Mouse (Mus musculus) kidney, adult 18-20 months (tissue): ENCODE results near the gene Cers6.

Source experiments
- DNase-seq: peaks from one replicate; pipeline ENCODE4 v3.0.0; 2021

The Cers6 gene

DNA sequence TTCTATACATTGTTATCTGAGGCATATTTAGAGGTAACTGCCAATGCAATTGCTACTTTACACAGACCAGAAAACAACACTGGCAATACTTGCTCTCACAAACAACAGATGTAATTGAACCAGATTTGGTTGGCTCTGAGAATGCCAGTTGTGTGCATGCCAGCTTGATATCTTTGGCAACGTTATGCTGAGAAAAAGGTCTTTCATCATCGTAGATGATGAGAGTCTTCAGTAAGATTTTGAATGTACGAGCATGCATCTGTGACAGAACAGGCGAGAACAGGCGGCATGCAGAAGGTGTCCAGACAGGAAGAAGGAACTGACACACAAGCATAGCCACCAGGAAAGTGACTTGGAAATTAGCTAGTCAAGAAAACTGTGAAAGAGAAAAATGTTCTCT, 110.6 kb downstream of the Cers6 start:
- no peak for DNase-seq

DNA sequence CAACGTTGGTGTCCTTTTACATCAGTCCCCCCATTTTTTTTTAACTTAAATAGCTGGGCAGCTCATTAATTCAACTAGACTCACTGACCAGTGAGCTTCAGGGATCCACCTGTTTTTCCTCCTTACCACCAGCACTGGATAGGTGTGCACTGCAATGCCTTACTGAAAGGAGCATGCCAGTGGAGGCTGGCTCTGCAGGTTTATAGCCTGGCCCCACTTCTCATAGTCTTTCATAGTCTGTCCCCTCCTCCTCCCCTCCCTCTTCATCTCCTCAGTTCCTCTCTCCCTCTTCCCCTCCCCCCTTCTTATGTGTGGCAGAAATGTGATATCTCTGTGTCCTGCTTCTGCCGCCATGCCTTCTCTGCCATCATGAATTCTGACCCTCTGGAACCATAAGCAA, 112.5 kb downstream of the Cers6 start:
- no peak for DNase-seq

DNA sequence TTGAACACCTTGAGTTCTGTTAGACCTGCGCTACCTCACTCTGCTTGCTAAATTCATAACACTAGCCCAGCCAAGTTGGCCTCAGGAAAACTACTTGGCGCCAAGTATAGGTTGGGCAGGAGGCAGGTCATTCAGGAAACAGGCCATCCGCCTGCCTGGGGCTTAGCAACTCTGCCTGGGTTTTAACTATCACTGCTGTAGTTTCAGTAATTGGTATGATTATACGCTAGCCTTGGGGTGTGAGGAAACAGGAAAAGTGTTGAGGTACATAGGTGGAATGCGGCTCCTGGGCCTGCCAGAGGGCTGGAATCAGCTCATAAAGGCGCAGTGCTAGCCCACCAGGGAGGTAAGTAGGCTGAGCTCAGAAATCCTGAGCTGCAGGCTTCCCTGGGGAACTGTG, 114.0 kb downstream of the Cers6 start:
- no peak for DNase-seq

DNA sequence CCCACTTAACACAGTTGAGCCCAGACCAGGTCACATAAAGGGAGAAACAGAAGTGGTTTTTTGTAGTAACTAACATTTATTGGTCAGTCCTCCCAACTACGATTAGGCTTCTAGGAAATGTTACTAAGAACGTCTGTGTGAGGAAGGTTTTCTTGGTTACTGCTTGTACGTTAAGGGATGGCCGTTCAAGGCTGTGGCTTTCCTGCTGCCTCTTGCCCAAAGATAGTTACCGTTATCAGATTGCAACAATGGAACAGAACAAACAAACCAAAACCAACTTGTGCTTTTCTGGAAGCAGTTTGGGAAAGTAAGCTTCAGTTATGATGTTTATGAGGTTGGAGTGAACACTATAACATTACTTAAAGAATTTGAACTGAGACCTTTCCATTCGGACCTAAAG, 114.5 kb downstream of the Cers6 start:
- DNase-seq, result no peak

DNA sequence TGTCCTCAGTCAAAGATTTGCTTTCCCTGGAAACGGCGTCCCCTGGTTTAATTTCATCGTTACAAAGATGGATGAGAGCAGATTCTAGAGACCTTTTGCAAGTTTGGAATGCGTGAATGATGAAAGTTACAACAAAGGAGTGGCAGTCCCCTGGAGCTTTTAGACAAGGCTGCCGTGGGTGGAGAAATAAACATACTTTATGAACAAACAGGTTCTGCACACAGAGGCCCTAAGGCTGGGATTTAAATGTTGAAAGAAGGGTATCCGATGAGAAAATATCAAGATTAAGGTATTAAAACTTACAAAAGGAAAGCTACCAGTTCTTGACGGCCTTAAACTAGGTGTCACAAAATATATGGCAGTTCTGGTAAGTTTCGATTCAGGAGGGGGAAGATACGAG, 117.0 kb downstream of the Cers6 start:
- DNase-seq, result no peak

DNA sequence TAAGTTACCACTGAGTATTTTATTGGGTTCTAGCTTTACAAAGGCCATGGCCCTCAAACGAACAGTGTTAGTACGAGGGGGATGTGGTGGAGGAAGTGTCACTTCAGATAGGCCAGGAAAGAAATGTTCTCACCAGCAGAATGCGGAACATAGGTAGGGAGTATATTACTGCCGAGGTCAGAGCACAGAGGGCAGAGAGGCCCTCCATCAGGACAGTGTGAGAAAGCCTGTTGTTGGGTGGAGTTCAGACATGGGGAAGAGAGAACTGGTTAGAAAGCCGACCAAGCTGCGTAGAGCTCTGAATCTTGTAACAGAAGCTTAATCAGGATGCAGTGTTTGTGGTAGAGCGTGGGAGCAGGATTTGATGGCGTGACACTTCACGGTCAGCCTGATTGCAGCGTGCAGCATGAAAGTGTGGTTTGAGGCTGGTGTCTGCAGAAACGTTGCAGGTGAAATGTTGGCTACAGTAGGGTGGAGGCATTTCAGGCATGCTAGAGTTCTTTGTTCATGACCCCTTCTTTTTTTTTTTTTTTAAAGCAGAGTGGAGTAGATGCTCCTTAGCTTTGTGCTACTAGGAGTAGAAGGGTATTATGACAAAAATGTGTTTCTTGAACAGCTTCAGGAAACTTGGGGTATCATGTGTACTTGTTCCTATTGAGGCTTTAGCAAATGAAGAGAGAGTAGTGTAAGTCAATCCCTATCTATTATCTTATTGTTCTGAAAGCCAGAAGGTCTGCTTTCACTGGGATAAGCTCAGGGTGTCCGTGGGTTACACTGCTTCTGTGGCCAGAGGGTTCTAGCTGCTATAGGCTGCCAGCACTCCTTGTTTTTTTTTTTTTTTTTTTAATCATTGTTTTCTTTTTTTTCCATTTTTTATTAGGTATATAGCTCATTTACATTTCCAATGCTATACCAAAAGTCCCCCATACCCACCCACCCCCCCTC, 117.7 kb downstream of the Cers6 start:
- DNase-seq, result no peak

DNA sequence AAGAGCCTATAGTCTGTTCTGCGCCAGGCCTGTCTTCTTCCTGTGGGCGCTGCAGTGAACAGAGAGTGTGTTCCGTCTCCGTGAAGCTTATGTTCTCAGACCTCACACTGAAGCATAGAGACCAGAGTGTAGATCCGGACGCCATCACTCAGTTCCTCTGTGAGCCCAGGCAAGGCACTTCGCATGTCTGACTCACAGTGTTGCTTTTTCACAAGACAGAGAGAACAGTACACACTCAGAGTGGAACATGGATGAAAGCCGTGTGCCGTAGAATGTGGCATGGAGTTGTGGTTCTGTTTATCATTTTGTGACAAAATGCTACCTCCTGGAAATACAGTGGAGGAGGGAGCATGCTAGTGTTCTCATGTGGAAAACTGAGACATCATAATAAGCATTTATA, 120.1 kb downstream of the Cers6 start:
- no peak for DNase-seq

DNA sequence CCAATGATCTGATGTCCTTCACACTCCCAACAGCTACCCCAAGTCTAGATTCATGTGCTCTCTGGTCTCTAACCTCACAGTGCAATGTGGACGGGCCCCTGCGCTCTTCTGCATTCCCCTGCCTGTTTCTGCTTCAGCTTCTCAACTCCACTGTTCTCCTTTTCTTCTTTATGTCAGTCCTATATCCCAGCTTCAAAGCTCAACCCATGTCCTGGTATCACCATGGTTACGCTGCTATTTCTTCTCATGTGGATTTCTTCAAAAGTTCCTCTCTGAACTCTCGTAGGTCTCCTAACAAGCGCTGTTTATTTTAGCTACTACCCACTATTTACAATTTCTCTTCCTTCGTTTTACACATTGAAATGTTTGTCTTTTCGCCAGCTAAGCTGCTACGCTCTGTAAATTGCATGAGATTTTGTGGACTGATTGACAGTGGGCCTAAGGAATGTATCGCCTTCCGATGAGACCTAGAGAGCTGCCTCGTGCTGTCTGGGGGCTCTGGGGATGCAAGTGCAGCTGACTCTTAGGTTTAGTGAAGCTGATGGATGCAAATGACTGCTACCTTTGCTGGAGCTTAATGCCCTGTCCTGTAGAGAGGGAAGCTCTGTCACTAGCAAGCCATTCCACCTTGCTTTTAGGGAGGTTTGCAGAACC, 120.6 kb downstream of the Cers6 start:
- no peak for DNase-seq

DNA sequence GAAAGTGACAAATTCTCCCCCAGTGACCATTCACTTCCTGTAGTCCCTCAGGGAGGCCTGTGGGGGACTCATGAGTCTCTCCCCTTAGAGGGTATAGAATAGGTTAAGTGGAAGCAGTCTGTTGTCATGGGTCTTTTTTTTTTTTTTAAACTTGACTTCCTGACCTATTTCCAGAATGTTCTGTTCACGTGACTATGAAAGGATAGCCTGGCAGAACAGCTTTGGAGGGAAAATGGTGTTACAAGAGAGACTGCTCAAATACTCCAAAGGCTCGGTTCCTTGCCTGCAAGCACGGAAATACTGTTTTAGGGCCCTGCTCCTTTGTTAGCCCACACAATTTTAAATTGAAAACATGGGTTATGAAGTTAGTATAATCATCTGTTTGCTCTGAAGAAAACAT, 121.7 kb downstream of the Cers6 start:
- no peak for DNase-seq

DNA sequence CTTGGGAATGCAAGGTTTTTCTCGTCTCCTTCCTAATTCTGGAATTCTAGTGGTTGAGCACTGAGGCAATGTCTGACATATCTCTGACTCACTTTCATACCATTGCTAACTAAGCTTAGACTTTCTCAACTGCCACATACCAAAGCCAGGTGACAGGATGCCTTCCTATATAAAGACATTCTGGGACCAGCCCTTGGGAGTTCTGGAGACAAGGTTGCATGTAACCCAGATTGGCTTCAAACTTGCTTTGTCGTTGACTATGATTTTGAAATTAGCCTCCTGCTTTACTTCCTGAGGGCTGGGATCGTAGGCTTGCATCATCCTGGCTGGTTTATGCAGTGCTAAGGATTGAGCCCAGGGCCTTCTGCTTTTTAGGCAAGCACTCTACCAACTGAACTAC, 122.2 kb downstream of the Cers6 start:
- no peak for DNase-seq

DNA sequence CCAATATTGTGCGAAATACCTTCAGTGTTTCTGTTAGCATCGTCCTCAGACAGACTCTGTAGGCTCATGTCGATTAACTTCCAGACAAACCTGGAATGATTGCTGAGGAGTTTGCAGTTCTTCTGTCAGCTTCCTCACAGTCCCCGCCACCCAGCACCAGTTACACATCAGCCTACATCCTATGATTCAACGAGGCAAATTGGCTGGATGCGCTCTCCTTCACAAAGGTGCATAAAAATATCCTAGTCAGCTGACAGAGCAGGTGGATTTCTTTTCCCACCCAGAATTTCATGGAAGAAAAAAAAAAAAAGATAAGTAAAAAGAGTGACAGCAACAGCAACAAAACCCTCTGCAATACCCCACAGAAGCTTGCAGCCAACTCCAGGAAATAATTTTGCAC, 127.9 kb downstream of the Cers6 start:
- no peak for DNase-seq

DNA sequence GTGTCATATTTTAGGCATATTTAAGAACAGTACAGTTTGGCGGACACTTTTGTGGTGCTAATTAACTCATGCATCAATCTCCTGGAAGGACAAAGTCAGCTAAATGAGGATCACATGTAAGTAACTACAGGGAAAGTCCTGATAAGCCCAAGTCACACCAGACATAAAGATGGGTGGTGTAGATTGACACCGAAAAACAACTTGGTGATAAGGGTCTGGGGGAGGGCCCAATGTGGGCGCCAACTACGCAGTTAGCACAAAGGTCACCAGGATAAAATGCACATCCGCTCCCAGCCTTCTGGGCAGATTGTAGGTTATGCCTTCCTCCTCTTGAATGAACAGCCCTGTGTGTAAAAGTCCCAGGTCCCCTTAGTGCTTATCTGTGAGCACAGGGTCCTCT, 131.4 kb downstream of the Cers6 start:
- DNase-seq, result no peak

DNA sequence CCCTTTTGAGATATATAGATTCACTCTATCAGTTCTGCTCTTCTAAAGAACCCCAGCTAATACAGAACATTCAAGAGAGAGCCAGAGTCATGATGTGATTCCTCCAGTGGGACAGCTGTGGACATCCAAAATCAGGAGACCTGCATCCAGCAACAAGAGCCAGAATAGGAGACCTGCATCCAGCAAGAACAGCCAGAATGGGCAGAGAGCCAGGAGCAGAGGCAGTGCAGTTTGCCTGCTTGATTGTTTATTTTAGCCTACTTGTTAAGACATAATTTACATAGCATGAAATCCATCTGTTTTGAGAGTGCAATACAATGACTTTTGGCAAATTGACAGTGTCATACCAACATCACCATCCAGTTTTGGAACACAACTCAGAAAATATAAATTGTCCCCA, 133.2 kb downstream of the Cers6 start:
- DNase-seq, result no peak

DNA sequence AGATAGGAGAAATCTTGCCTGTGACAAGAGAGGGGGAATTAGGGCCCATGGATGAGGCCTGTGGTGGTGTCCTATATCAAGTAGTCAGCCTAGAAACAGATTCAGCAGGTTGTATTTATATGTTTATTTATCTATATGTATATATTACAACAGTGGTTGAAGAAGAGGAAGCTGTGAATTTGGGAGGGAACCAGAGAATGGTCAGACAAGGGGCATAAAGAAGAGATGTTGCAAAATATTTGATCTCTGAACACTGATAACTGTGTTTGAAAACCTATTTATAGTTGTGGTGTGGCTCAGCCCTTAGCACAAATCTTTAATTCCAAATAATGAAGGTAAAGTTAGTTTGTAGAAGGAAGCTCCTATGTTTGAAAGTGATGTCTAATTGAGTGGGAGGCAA, 134.5 kb downstream of the Cers6 start:
- DNase-seq, result no peak

DNA sequence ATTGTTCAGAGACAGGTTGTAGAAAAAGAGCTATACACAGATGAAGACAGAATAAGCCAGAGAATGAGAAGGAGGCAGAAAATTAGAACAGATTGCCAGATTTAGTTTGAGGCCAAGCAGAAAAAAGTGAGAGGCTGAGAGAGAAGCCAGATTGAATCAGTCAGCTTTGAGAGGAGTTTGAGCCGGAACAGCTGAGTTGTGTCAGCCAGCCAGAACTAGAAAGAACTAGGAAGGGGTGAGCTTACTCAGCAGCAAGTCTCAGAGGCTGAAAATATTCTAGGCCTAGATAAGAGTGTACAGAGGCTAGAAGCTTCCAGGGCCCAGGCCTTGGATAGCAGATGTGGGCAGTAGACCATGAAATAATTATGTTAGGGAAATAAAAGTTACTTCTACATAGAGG, 135.0 kb downstream of the Cers6 start:
- no peak for DNase-seq

DNA sequence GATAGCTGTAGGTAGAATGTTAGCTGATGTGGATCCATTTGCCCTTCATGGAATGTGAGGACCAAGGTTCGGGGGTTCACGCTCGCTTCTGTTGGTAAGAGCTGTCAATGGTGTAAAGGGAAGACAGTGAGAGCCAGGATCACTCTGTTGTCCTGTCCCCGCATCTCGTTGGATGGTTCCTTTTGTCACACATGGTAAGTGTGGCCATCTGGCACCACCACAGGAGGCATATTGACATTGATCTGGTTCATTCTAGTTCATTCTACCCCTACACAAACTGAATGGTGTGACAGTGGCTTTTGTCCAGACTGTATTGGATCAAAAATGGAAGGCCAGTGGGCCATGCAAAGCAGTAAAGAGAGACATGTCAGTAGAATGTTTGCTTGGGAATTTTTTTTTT, 142.8 kb downstream of the Cers6 start:
- no peak for DNase-seq

DNA sequence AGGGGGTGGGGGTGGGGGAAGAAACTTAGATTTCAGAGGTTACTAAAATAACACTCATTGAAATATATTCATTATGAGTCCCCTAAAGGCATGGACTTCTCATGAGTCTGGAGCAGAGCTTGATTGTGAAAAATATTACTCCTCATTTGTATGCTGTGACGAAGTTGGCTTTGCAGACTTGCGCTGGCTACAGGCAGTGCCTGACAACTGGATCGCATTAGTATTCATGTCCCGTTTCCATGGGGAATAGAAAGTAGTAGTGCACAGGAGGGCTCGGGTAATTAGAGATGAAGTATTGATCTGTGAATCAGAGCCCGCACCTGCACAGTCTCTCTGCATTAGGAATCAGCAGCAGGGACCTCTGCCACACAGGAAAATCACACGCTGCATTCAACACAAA, 150.2 kb downstream of the Cers6 start:
- no peak for DNase-seq

DNA sequence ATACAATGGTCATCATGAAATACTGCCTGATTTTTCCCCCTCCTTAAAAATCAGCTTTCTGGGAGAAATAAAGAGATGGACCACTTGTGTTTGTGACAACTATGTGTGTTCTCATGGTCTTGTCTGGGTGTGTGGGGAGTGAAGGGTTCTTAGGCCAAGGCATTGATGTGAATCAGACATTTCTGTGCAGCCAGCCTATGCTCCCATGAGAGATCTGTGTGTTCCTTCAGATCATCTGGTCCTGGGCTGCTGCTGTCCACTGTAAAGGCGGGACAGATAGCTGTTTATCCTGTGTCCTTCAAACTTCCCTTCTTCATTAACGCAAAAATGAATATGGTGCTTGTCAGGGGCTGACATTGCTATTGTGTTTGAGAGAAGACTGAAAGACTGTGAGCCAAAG, 150.6 kb downstream of the Cers6 start:
- DNase-seq, result no peak

DNA sequence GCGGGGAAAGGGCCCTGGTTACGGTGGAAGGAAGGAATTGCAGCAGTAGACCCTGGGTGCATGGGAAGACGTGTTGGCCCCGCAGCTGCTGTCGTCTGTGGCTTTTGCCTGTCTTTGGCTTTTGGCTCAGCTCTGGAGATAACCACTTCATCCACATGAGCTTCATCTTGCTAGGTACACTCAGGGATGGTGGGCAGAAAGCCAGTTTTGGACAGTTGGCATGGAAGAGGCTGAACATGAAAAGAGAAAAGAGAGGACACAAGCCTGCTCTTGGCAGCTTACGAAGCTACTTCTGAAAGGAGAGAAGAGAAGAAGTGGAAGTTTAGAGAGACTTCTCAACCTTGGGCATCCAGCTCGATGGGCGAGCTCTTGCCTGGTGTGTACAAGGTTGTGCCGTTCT, 153.0 kb downstream of the Cers6 start:
- no peak for DNase-seq

DNA sequence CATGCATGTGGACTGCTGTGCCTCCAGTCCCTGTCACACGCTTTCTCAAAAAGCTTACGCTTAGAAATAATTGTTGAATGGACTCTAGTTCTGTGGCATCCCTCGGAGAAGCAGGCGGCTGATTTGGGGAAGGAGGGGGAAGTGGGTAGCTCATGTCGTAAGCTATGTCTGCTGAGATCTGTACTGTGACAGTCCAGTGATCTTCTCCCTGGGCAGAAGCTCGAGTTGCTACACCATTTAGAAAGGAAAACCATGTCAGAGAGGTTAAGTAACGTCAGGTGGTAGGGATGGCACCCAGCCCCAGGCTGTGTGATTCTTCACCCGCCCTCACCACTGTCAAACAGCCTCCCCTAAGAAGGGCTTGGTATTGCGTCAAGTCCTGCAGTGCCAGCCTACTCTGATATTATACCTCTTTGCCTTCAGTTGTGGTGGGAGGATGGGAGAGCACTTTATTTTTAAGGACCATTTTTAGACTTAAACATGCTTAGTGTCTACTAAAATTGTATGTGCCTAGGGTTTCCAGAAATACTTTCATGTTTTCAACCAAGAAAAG, 154.0 kb downstream of the Cers6 start:
- DNase-seq, result no peak

DNA sequence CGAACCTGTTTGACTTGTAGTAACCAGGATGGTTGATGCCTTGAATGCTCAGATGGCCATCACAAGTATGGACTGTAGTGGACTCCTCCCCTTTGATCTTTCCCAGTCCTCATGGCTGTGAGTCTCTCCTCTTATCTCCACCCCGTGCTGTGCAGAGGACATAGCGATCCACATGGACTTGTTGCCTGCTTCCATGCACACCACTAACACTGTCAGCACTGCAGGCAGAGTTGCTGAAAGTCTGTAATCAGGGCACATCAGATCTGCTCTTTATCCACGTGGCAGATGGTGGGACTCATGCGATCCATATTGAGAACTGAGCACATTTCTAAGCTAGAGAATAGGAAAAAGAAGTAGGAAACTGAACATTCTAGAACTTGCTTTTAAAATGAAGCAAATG, 154.6 kb downstream of the Cers6 start:
- DNase-seq, result no peak

DNA sequence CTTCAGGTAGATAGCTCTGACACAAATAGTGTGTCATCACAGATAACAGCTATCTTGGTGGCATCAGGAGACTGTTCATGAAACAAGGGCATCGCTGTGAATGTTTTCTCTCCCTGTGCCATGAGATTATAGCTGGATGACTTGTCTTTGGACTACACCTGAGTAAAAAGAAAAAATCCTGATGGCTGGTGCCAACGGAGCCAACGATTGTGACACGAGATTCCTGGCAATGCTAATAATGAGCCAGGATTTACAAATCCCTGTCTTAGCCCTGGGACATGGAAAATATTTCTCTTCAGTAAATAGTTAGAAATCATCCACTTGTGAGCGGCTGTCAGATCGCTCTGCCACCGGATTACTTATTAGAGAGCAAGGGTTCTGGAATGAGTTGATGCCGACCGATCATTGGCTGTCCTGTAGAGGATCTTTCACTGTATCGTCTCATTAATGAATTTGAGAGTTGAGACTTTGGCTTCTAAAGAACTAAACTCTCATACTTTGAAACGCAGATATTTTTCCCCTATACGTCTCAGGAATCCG, 157.9 kb downstream of the Cers6 start:
- no peak for DNase-seq

DNA sequence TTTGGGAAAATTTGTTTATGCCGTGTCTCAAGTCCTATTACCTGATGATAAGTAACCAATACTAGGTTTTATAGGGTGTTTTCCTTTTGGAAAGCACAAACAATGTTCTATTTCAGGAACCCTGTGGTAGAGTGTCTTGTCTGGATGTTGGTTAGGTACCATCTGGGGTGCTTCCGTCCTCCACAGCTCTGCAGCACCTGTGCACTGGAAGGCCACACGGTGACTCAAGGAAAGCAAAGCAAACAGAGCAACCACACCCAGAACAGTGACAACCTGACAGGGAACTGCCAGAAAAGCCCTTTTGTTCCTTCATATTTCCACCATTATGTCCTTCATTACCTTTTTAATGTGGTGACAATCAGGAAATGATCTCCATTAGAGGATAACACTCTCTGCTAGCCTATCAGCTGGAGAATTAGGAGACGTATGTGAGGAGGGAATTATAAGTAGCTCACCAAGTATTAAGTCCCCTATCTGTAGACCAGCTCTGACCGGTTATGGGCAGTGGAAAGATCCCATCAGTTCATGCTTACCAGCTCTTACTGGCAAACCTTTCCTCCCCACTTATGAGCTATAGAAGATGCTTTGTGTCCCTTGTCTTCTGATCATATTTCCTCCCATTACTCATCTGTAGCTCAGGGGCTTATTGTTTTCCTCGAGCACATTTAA, 158.7 kb downstream of the Cers6 start:
- DNase-seq, result no peak
